Mouse (Mus musculus) CH12.LX (cell line): ENCODE measurements around the gene Irgc1.

Experiments
- CTCF ChIP-seq, 2 experiments: IDR thresholded peaks in 1 of 2; conservative IDR thresholded peaks in 1 of 2; 2 replicates each; pipeline ENCODE4 v1.5.1; 2011 to 2012; ENCODE audit warnings: low read depth in 2 of 2, low read length in 2 of 2, improper control_type of control experiment in 1 of 2, inconsistent platforms in 1 of 2, mild to moderate bottlenecking in 1 of 2, moderate library complexity in 1 of 2
- ELF1 ChIP-seq: IDR thresholded peaks from 2 replicates; pipeline ENCODE4 v1.6.1; 2014; ENCODE audit warnings: low read depth, mild to moderate bottlenecking, inconsistent platforms, low read length, improper control_type of control experiment
- EP300 ChIP-seq: IDR thresholded peaks from 2 replicates; pipeline ENCODE4 v1.6.1; 2011; ENCODE audit warnings: low read length, improper control_type of control experiment
- HCFC1 ChIP-seq: IDR thresholded peaks from 2 replicates; pipeline ENCODE4 v1.6.1; 2012; ENCODE audit warnings: low read depth, mild to moderate bottlenecking, inconsistent platforms, low read length, improper control_type of control experiment
- NELFE ChIP-seq: IDR thresholded peaks from 2 replicates; pipeline ENCODE4 v1.6.1; 2011; ENCODE audit warnings: low read depth, low read length, improper control_type of control experiment
- ZC3H11A ChIP-seq: IDR thresholded peaks from 2 replicates; pipeline ENCODE4 v1.6.1; 2012; ENCODE audit warnings: low read depth, mild to moderate bottlenecking, inconsistent platforms, low read length, improper control_type of control experiment

DNA sequence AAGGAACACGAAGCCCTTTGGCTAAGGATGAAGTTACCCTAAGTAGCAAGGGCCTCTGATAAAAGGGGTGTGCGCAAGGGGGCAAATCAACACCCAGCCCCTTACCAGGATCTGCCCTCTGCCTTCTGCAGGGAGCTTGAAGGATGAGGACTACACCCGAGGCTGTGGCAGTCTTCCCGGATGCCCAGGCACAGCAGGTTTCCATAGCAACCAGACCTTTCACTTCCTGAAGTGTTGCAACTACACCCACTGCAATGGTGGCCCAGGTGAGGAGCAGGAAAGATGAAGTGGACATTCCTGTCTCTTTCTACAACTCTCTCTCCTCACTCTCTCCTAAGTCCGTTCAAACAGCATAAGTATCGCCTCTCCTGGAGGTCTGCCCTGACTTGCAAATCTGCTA lies 20.3 kb upstream of the Irgc1 start:
- TF ChIP-seq ELF1 (no peak), ZC3H11A (no peak), HCFC1 (no peak), CTCF (conservative IDR thresholded peaks at IDR 0.05 in 1 of 2, IDR thresholded peaks at IDR 0.05 in 1 of 2; ENCODE audit: low read depth in 2 of 2, low read length in 2 of 2) (no peak), NELFE (no peak), EP300 (no peak)
